Mouse (Mus musculus) brain, embryonic 14.5 days (tissue): ENCODE results near the gene Zdhhc8.

Experiments used
- CTCF ChIP-seq: fragments of 200-500 bp; IDR thresholded peaks from 2 replicates; pipeline ENCODE4 v1.5.1; 2012; ENCODE audit warnings: inconsistent platforms, mild to moderate bottlenecking, moderate library complexity, borderline replicate concordance; ENCODE audit not compliant: insufficient read depth, insufficient read length; ENCODE audit errors: extremely low read depth
- POLR2A ChIP-seq: fragments of 200-500 bp; IDR thresholded peaks from 2 replicates; pipeline ENCODE4 v1.6.1; 2012; ENCODE audit warnings: mild to moderate bottlenecking, inconsistent platforms, borderline replicate concordance; ENCODE audit not compliant: poor library complexity, insufficient read depth, insufficient read length, severe bottlenecking; ENCODE audit errors: extremely low read depth

DNA sequence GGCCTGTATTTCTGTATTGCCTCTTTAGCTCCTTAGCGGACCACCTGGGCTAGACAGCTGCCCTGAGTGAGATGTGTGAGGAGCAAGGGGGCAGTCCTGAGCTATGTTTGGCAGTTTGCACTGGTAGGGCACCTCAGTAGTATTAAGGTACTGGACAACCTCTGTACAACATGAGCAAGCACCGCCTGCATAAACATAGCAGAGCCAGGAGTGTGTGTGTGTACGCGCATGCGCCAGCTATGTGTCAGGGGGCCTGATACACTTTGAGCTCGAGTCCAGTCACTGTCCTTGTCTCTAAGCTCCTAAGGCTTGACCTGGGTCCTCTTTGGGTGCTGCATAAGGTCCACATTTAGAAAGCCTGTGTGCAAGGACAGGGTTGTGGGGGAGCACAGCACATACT lies 4.3 kb downstream of the Zdhhc8 start:
- TF ChIP-seq CTCF (no peak), POLR2A (no peak)
